ENCODE assay signal across 8 mouse cellular contexts in the genomic region with DNA sequence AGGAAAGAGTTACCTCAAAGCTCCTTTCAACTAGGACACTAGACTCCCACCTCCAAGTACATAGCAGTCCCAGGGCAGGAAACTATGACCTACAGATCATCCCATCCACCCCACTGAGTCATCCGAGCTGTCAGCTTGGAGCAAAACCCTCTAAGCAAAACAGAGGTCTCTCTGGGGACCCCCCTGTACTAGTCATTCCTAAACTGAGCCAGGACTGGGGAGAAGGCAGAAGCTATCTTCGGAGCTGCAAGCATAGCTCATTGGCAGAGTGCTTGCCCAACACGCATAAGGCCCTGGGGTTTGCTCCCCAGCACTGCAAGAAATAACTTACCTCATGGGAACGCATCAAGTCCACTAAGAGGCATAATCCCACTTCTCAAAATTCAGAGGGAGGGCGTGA. TPM values are rescaled to one million over a fixed set of nuclear protein-coding genes. Genes with fewer than 3 reads are reported as not detected.
DNase-seq lines count a peak whose midpoint lies in the region; ATAC-seq and TF ChIP-seq lines count a peak whose summit lies in the region.

No protein-coding gene starts in this region.

- H3K4me2 ChIP-seq in liver, embryonic 12.5 days = peak overlapping the region; percentile 86
- H3K4me2 ChIP-seq in liver, embryonic 11.5 days = no peak overlapping the region
- 0 out of 2 replicates have a peak overlapping the region, but pooled peaks have one; percentile 82 for H3K4me2 ChIP-seq in embryonic facial prominence, embryonic 14.5 days (ENCODE audit: low read depth, low read length)
- peak overlapping the region; percentile 92 for H3K4me2 ChIP-seq in liver, postnatal 0 days (ENCODE audit: low read depth, low read length)

- H3K36me3 ChIP-seq in liver, embryonic 12.5 days = peaks cover 63% of the 10 kb centered on the region
- H3K36me3 ChIP-seq in liver, embryonic 11.5 days (ENCODE audit: control insufficient read depth, insufficient read depth, low read length) = peaks cover 35% of the 10 kb centered on the region
- peaks cover 48% of the 10 kb centered on the region for H3K36me3 ChIP-seq in embryonic facial prominence, embryonic 14.5 days (ENCODE audit: control insufficient read depth, insufficient read depth, low read length)
- H3K36me3 ChIP-seq in liver, postnatal 0 days (replicated peaks; ENCODE audit: insufficient read depth, low read length) = peaks cover 38% of the 10 kb centered on the region

- no peak overlapping the region for H3K4me3 ChIP-seq in liver, embryonic 12.5 days
- H3K4me3 ChIP-seq in liver, embryonic 11.5 days (ENCODE audit: low read depth, low read length) = no peak overlapping the region
- H3K4me3 ChIP-seq in embryonic facial prominence, embryonic 14.5 days (ENCODE audit: low read depth, low read length) = peak overlapping the region; percentile 1; the same call in 1 of the 2 replicates
- no peak overlapping the region for H3K4me3 ChIP-seq in liver, postnatal 0 days (ENCODE audit: low read depth, low read length)

- no peaks in the 10 kb centered on the region for H3K27me3 ChIP-seq in liver, embryonic 12.5 days (replicated peaks)
- no peaks in the 10 kb centered on the region for H3K27me3 ChIP-seq in liver, embryonic 11.5 days (replicated peaks; ENCODE audit: control insufficient read depth, insufficient read depth, low read length)
- H3K27me3 ChIP-seq in embryonic facial prominence, embryonic 14.5 days (replicated peaks; ENCODE audit: control insufficient read depth, insufficient read depth, low read length) = no peaks in the 10 kb centered on the region
- no peaks in the 10 kb centered on the region for H3K27me3 ChIP-seq in liver, postnatal 0 days (ENCODE audit: insufficient read depth, low read length)

- DNase-seq in adrenal gland, postnatal 14 days = peak; percentile 50
- DNase-seq in adrenal gland, postnatal 4 days (ENCODE audit: low spot score in 2 of 2) = no peak
- no peak for DNase-seq in liver, embryonic 11.5 days (ENCODE audit: low spot score)
- no peak for DNase-seq in embryonic facial prominence, embryonic 14.5 days (ENCODE audit: low spot score)
- no peak for DNase-seq in liver, postnatal 0 days
- no peak for DNase-seq in retina, embryonic 14.5 days (ENCODE audit: low spot score)
- no peak for DNase-seq in adrenal gland, adult 8-10 months

- H3K9me3 ChIP-seq in liver, embryonic 12.5 days (replicated peaks) = no peaks in the 10 kb centered on the region
- H3K9me3 ChIP-seq in liver, embryonic 11.5 days (ENCODE audit: control insufficient read depth, low read length) = no peaks in the 10 kb centered on the region
- no peaks in the 10 kb centered on the region for H3K9me3 ChIP-seq in embryonic facial prominence, embryonic 14.5 days (ENCODE audit: control insufficient read depth, low read length)
- no peaks in the 10 kb centered on the region for H3K9me3 ChIP-seq in liver, postnatal 0 days (ENCODE audit: low read length)

- TF ChIP-seq CTCF in liver, postnatal 0 days (IDR thresholded peaks at IDR 0.05; ENCODE audit: low read depth) = no peak

- WGBS in liver, embryonic 12.5 days (ENCODE audit: insufficient replicate concordance) = 78% methylated on average over 5 of the region's 5 CpGs
- 87% methylated on average over 5 of the region's 5 CpGs for WGBS in liver, embryonic 11.5 days
- WGBS in embryonic facial prominence, embryonic 14.5 days = 75% methylated on average over 5 of the region's 5 CpGs
- WGBS in liver, postnatal 0 days (ENCODE audit: insufficient replicate concordance) = 71% methylated on average over 5 of the region's 5 CpGs

- H3K27ac ChIP-seq in liver, embryonic 12.5 days = no peak overlapping the region
- H3K27ac ChIP-seq in liver, embryonic 11.5 days (ENCODE audit: low read depth, low read length) = no peak overlapping the region
- H3K27ac ChIP-seq in embryonic facial prominence, embryonic 14.5 days (replicated peaks; ENCODE audit: low read depth, low read length) = no peak overlapping the region
- H3K27ac ChIP-seq in liver, postnatal 0 days (ENCODE audit: low read depth) = no peak overlapping the region

- no peak overlapping the region for H3K9ac ChIP-seq in liver, embryonic 12.5 days
- H3K9ac ChIP-seq in liver, embryonic 11.5 days (ENCODE audit: low read depth, low read length) = no peak overlapping the region
- 0 out of 2 replicates have a peak overlapping the region, but pooled peaks have one; percentile 26 for H3K9ac ChIP-seq in embryonic facial prominence, embryonic 14.5 days (ENCODE audit: low read depth, low read length)
- H3K9ac ChIP-seq in liver, postnatal 0 days (replicated peaks) = no peak overlapping the region

- TF ChIP-seq EP300 in liver, postnatal 0 days (IDR thresholded peaks at IDR 0.05; ENCODE audit: low read depth) = no peak

- H3K4me1 ChIP-seq in liver, embryonic 12.5 days = peaks cover 43% of the 10 kb centered on the region
- H3K4me1 ChIP-seq in liver, embryonic 11.5 days (replicated peaks; ENCODE audit: control insufficient read depth, insufficient read depth, low read length) = peaks cover 26% of the 10 kb centered on the region
- peaks cover 24% of the 10 kb centered on the region for H3K4me1 ChIP-seq in embryonic facial prominence, embryonic 14.5 days (ENCODE audit: control insufficient read depth, insufficient read depth, low read length)
- peaks cover 37% of the 10 kb centered on the region for H3K4me1 ChIP-seq in liver, postnatal 0 days (ENCODE audit: insufficient read depth)

- no peak for ATAC-seq in liver, embryonic 12.5 days
- no peak for ATAC-seq in liver, embryonic 11.5 days (replicated peaks; ENCODE audit: low FRiP score)
- ATAC-seq in embryonic facial prominence, embryonic 14.5 days (ENCODE audit: low read depth) = no peak
- ATAC-seq in liver, postnatal 0 days = no peak

RNA-seq across cellular contexts. Expression of a gene that starts 3.4 kb away (rescaled TPM):
- total RNA-seq in adrenal gland, postnatal 14 days (2021) = 805 and 809 TPM in 2 replicates
- 100 to 1,000 TPM; 420 to 464 TPM for total RNA-seq in adrenal gland, postnatal 4 days (2021)
- polyA plus RNA-seq in liver, embryonic 12.5 days (2016; fragmentation: Nextera tagmentation; extraction: Ambion mirVana) = 135 and 136 TPM in 2 replicates
- 159 and 194 TPM in 2 replicates for polyA plus RNA-seq in liver, embryonic 11.5 days (2014; fragmentation: Nextera tagmentation; extraction: Ambion mirVana)
- polyA plus RNA-seq in embryonic facial prominence, embryonic 14.5 days (2014; fragmentation: Nextera tagmentation; extraction: Ambion mirVana) = 114 and 148 TPM in 2 replicates
- 24.4 and 29.8 TPM in 2 replicates for polyA plus RNA-seq in liver, postnatal 0 days (2015; fragmentation: Nextera tagmentation; extraction: Ambion mirVana)
- 1,000 to 10,000 TPM; 1,202 to 1,723 (median 1,362) TPM for total RNA-seq in adrenal gland, adult 8-10 months (2022)

RNA-seq across cellular contexts. Expression of a gene that starts 21.0 kb away (rescaled TPM):
- 1.3 TPM in 2 replicates for total RNA-seq in adrenal gland, postnatal 14 days (2021)
- total RNA-seq in adrenal gland, postnatal 4 days (2021) = 1 to 10 TPM; 2.2 TPM
- polyA plus RNA-seq in liver, embryonic 12.5 days (2016; fragmentation: Nextera tagmentation; extraction: Ambion mirVana) = 0.10 and 0.14 TPM in 2 replicates
- 0.18 and 0.26 TPM in 2 replicates for polyA plus RNA-seq in liver, embryonic 11.5 days (2014; fragmentation: Nextera tagmentation; extraction: Ambion mirVana)
- polyA plus RNA-seq in embryonic facial prominence, embryonic 14.5 days (2014; fragmentation: Nextera tagmentation; extraction: Ambion mirVana) = 1.4 and 2.4 TPM in 2 replicates
- polyA plus RNA-seq in liver, postnatal 0 days (2015; fragmentation: Nextera tagmentation; extraction: Ambion mirVana) = 0.11 and 0.22 TPM in 2 replicates
- 1 to 10 TPM; 4.4 to 6.4 (median 5.4) TPM for total RNA-seq in adrenal gland, adult 8-10 months (2022)

RNA-seq across cellular contexts. Expression of a gene that starts 50.3 kb away (rescaled TPM):
- total RNA-seq in adrenal gland, postnatal 14 days (2021) = 35.5 and 38.4 TPM in 2 replicates
- total RNA-seq in adrenal gland, postnatal 4 days (2021) = 10 to 100 TPM; 49.5 to 51.3 TPM
- polyA plus RNA-seq in liver, embryonic 12.5 days (2016; fragmentation: Nextera tagmentation; extraction: Ambion mirVana) = 12.9 and 15.1 TPM in 2 replicates
- polyA plus RNA-seq in liver, embryonic 11.5 days (2014; fragmentation: Nextera tagmentation; extraction: Ambion mirVana) = 19.4 and 19.7 TPM in 2 replicates
- polyA plus RNA-seq in embryonic facial prominence, embryonic 14.5 days (2014; fragmentation: Nextera tagmentation; extraction: Ambion mirVana) = 33.6 and 37.3 TPM in 2 replicates
- polyA plus RNA-seq in liver, postnatal 0 days (2015; fragmentation: Nextera tagmentation; extraction: Ambion mirVana) = 20.2 and 21.9 TPM in 2 replicates
- total RNA-seq in adrenal gland, adult 8-10 months (2022) = 10 to 100 TPM; 47.5 to 85.0 (median 71.9) TPM

RNA-seq across cellular contexts. Expression of a gene that starts 51.8 kb away (rescaled TPM):
- 42.9 and 44.2 TPM in 2 replicates for total RNA-seq in adrenal gland, postnatal 14 days (2021)
- total RNA-seq in adrenal gland, postnatal 4 days (2021) = 10 to 100 TPM; 48.8 to 50.0 TPM
- polyA plus RNA-seq in liver, embryonic 12.5 days (2016; fragmentation: Nextera tagmentation; extraction: Ambion mirVana) = 3.6 and 4.8 TPM in 2 replicates
- polyA plus RNA-seq in liver, embryonic 11.5 days (2014; fragmentation: Nextera tagmentation; extraction: Ambion mirVana) = 6.3 and 6.7 TPM in 2 replicates
- 11.7 and 11.9 TPM in 2 replicates for polyA plus RNA-seq in embryonic facial prominence, embryonic 14.5 days (2014; fragmentation: Nextera tagmentation; extraction: Ambion mirVana)
- polyA plus RNA-seq in liver, postnatal 0 days (2015; fragmentation: Nextera tagmentation; extraction: Ambion mirVana) = 0.88 and 1.3 TPM in 2 replicates
- 10 to 100 TPM; 62.9 to 96.4 (median 75.3) TPM for total RNA-seq in adrenal gland, adult 8-10 months (2022)
